Mouse (Mus musculus) MEL (cell line): ENCODE results near the gene Insm1.

ENCODE experiments used
- ELF1 ChIP-seq: IDR thresholded peaks from 2 replicates; pipeline ENCODE4 v1.6.1; 2014; ENCODE audit warnings: low read depth, mild to moderate bottlenecking, inconsistent platforms, low read length, improper control_type of control experiment, moderate library complexity
- EP300 ChIP-seq, 2 experiments: IDR thresholded peaks; 2 replicates each; pipeline ENCODE4 v1.6.1; 2011; ENCODE audit warnings: improper control_type of control experiment in 2 of 2, low read length in 2 of 2, low read depth in 1 of 2, mild to moderate bottlenecking in 1 of 2
- MAFK ChIP-seq: IDR thresholded peaks from 2 replicates; pipeline ENCODE4 v1.6.1; 2011; ENCODE audit warnings: low read depth, mild to moderate bottlenecking, low read length, improper control_type of control experiment, borderline replicate concordance
- NRF1 ChIP-seq: IDR thresholded peaks from 2 replicates; pipeline ENCODE4 v1.6.1; 2014; ENCODE audit warnings: low read depth, mild to moderate bottlenecking, inconsistent platforms, low read length, improper control_type of control experiment, moderate library complexity; ENCODE audit not compliant: poor library complexity, insufficient read depth, severe bottlenecking

- no peak for TF ChIP-seq NRF1
- TF ChIP-seq EP300 (IDR thresholded peaks at IDR 0.05; ENCODE audit: low read depth in 1 of 2, low read length in 2 of 2), result peak in 1 of 2 experiments; percentile 22; a peak in 1 of 4 replicates
- TF ChIP-seq ELF1, result peak; percentile 45; the same call in 1 of the 2 replicates
- TF ChIP-seq MAFK, result no peak
These were observed 7.0 kb upstream of the Insm1 start for GRCm38 (mm10) chr2:146214715-146215114.
